Mouse (Mus musculus) right cerebral cortex, postnatal 25 days (tissue): ENCODE data around the gene Osbpl6.
A peak's percentile ranks its signal among the peaks of the same experiment; 100 is the strongest.

Source experiments
- DNase-seq: peaks from one replicate; pipeline ENCODE4 v3.0.0; 2022

The Osbpl6 gene

DNA sequence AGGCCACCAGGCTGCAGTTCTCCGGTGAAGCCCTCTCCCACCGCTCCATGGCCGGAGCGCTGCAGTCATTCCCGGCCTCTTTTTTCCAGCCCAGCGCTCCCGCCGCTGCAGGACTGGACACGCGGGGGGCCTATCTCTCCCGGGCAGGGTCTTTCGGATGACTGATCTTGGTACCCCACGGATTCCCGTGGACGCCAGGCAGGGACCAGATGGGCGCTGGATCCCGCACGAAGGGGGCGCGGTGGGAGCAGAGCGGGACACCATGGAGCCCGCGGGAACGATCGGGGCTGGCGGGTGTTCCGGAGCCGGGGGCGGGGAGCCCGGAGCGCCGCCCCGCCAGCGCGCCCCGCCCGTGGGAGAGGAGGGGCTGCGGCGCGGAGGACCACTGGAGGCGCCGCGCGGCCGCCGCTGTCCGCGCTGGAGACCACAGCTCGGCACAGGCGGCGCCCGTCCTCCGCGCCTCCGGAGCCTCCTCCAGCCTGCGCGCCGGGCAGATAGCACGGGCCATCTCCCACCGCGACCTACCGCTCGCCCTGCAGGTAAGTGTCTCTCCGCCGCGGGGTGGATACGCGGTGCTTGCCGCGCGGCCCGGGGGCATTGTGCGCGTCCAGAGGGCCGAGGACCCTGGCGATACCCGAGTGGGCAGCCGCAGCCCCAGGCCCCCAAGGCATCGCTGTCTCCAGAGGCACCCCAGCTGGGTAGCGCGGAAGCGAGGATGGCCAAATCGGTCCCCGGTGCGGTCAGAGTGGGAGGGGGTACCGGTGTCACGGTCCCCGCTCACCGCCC lies at the start of gene Osbpl6:
Gene Osbpl6 (plus strand): TSS at position 358 of the 786 bp plus-strand sequence.
- DNase-seq, result peak; percentile 85

DNA sequence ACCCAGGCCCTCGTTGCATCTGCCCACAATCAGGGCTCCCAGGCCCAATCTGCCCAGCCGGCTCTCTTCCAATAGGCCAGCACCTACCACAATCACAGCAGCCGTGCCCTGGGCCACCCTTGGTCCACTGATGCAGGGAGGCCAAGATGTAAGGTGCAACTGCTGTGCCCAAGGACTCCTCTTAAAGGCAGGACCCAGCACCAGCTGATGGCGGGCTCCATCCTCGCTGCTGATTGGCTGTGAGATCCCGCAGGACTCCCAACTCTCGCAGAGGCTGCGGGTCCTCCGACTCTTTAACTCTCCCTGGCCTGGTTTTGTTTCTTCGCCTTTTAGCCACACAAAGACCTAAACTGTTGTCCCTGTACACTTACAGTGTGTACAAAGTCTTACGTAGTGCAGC lies 46.1 kb upstream of the Osbpl6 start, which contains the start of gene Cyct:
Gene Cyct (minus strand): TSS at position 225 of the 400 bp plus-strand sequence.
- no peak for DNase-seq

DNA sequence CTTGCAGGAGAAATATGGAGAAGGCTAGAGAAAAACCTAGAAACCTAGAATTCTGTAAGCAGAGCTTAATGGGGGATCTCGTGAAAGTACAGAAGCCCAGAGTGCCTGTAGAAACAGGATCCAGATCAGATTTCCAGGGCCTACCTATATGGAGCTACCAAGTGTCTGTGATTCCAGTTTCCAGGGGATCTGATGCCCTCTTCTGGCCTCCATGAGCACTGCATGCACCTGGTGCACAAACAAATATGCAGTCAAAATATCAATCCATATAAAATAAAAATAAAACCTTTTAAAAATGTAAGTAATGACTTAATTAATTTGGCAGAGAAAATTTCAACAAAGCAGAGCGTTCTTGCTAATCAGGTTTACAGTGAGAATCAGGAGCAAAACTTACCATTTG lies 44.2 kb upstream of the Osbpl6 start:
- DNase-seq, result no peak

DNA sequence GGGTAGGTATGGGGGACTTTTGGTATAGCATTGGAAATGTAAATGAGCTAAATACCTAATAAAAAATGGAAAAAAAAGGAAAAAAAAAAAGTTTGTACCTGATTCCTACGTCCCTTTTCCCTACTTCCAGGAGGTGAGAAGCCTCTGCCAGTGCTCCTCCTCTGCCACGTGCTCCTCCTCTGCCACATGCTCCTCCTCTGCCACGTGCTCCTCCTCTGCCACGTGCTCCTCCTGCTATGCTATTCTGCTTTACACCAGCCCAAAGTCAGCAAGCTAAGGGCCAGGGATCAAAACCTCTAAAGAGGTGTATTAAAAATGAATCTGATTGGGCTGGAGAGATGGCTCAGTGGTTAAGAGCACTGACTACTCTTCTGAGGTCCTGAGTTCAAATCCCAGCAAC lies 40.5 kb upstream of the Osbpl6 start:
- DNase-seq, result no peak

DNA sequence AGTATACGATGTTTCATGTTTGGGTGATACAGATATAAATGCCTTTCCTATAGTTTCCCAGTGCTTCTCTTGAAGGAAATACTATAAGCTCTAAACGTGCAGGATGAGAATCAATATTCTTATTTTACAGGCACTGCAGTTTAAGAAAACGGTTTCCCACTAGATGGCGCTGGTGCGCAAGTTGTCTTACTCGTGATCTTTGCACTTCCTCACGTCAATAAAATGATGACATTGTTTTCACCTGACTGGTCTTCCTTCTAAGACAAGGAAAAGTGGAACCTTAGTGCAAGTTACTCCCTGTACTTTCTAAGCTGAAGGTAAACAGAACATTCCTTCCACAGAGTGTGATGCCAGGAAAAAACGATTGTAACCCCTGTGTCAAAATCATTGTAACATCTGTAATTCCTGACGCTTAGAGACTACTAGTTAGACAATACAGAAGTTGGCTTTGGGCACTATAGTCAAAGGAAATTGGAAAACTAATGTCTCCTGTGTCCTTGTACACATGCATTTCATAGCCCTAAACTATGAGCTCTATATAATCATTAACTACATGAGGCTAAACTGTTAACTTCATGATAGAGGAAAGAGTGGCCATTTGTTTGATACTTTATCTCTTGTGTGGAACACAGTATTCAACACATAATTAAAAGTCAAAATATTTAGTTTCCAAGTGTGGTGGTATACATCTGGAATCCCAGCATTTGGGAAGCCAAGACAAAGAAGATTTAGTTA lies 39.0 kb upstream of the Osbpl6 start:
- peak; percentile 31 for DNase-seq

DNA sequence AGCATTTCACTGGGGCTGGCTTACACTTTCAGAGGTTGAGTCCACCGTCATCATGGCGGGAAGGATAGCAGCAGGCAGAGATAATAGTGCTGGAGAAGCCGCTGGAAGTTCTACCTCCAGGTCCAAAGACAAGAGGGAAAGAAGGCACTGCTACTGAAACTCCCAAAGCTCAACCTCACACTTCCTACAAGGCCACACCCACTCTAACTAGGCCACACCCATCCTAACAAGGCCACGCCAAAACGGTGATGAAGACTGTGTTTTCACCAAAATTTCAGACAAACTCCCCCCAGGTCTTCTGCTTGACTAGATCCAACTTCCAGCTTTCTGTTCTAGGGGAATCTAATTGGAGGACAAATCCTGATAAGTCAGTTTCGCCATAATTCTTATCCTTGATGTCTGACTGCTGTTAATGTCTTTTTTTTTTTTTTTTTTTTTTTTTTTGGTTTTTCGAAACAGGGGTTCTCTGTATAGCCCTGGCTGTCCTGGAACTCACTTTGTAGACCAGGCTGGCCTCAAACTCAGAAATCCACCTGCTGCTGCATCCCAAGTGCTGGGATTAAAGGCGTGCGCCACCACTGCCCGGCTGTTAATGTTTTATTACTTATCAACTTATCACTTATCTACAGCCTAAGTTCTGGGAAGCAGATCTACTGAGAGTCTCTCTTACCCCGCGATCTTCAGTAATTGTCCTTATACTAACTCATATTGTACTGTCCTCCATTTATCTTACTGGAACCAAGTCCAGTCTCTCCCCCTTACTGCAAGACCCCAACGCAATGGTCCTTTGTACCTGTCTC lies 37.2 kb upstream of the Osbpl6 start:
- no peak for DNase-seq

DNA sequence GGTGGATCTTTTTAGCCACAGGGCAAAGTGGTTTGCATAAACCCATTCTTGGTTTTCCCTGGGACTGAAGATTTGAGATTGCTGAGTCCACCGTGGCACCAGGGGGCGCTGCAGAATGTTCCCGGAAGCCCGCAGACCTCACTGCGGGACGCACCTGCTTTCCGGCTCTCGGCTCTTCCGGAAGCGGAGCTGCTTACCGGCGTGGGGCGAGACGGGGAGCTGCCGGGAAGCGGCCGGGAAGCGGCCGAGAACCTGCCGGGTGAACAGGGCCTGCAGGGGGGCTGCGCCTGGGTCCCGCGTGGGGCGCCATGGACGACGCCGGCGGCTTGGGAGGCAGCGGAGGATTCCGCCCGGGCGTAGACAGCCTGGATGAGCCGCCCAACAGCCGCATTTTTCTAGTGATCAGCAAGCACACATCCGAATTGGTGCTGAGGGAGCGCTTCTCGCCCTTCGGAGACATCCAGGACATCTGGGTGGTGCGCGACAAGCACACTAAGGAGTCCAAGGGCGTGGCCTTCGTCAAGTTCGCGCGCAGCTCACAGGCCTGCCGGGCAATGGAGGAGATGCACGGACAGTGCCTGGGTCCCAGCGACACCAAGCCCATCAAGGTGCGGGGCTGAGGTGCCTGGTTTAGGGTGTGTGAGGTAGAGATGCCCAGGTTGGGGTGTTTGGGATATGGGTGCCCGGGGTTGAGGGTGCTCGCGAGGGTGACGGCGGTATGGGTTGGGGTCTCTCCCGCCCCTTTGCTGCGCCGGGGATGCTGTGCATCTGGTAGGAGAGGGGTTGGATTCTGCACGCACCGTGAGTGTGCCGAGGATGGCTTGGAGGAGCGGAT lies 36.3 kb upstream of the Osbpl6 start, which contains the start of gene Rbm45:
Gene Rbm45 (plus strand): TSS at position 164 of the 835 bp plus-strand sequence.
- peak; percentile 88 for DNase-seq

DNA sequence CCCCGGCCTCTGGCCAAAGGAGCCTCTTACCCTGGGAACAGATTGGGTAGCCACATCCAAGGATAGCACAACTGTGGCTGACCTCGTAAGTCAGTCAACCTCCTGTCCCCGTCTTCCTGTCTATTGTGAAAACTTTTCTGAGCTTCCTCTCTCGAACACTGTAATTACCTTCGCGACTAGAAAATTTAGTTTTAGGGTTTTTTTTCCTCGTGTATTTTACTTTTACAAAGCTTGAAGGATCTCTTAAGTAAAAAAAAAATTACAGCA lies 35.7 kb upstream of the Osbpl6 start:
- no peak for DNase-seq

DNA sequence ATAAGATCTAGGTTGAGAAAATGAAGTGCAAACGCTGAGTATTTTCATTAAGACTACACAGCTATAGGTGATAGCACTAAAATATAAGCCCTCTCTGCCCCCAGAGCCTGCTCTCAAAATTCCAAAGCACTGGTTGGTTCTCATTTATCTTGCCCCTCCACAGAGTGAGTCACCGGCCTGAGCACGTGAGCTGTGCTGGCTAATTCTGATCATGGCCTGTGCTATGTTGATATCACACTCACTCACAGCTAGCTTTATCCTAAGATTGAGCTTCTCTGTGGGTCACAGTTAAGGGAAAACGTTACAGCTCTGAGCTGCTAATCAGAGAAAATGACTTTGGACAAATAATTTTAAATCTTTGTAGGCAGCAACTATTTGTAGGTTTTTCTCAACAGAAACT lies 34.1 kb upstream of the Osbpl6 start:
- no peak for DNase-seq

DNA sequence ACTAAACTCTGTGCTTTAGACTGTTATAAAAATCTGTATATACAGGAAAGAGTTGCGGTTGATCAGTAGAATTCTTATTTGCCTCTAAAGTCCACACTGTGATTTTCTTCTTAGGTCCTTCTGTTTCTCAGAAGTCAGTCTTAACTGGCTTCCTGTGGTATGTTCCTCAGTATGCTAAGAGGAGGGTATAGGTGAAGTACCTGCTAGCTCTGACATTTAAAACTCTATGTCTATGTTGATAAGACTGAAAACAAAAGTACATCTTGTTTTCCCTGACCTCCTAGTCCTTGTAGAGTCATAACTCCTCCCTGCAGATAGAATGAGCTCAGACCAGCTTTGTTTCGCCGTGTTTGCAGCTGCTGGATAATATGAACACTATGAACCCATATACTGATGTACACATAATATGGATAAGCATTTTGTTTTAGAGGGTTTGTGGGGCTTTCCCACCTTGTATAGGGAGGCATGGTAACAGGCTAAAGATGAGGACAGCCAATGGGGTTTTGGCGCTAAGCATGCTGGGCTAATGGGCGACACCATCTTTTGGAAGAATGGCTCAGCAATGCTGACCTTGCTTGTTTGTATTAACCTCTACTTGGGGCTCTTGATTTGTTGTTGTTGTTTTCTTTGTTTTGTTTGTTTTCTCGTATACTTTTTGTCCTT lies 31.6 kb upstream of the Osbpl6 start:
- DNase-seq, result no peak

DNA sequence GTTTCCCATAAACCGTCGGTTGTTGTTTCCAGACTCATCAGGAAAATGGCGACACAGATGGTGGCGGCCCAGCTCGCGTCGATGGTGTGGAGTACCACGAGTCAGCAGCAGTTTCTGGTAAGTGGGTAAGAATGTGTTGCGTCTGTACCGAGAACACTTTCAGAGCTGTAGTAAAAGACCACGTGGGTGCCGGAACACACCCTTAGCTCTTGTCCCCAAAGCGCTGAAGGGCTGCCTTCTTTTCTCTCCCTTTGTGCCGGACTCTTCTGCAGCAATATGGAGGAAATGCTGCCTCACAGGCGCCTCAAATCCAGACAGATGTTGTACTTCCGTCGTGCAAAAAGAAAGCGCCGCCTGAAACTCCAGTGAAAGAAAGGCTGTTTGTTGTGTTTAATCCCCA lies 27.7 kb upstream of the Osbpl6 start:
- no peak for DNase-seq

DNA sequence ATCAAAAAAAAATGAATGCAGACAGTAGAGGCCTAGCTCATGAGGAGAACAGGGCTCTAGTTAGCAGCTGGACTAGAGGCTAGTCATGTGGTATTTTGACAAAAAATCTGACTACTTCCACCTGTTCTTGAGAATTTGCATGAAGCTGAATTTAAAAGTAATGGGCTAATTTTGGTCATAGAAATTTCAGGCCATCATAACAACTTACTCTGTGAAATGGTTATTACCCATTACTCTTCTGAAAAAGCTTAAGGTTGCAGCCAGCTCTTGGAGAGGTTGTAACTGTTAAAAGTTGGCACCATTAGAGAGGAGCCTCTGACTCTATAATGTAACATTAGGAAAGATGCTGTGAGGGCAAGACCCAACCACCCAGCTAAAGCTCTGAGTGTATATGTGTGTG lies 19.8 kb upstream of the Osbpl6 start:
- DNase-seq, result no peak

DNA sequence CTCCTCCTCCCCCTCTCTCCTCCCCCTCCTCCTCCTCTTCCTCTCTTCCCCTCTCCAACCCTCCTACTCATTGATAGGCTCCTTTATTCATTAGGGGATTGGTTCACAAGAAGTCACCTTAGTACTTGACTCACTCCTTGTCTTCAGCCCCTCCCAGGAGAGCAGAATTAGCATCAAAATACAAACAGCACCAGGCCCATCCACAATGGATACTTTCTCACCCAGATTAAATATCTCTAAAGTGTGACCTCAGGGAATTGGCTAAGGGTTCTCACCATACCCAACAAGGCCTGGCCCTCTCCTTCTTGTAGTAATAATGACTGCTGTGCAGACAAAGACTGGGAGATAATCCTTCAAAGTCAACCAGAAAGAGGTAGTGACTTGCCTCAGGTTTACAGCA lies 6.1 kb upstream of the Osbpl6 start:
- DNase-seq, result no peak

DNA sequence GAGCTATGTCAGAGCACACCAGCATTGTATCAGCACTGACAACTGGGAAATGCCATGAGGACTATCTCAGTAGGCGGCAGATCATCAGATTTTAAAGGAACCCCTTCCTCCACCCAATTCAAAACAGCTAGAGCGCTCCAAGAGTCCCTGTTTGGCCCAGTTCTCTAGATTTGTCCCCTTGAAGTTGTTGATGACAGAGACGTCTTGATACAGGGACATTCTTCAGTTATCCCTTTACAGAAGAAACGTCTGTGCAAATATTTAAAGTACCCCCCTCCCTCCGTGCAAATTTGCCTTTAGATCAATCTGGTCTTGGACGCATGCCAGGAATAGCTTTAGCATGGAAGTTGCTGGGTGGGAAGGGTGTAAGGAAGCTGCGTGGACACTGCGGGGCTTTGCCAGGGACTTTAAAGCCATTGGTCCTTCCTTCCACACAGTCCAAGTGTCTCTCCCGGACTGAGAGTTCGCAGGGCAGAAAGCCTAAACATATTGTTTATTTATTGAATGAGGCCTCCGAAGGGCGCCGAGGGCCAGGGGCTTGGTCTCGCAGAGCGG lies 635 bp upstream of the Osbpl6 start:
- no peak for DNase-seq

DNA sequence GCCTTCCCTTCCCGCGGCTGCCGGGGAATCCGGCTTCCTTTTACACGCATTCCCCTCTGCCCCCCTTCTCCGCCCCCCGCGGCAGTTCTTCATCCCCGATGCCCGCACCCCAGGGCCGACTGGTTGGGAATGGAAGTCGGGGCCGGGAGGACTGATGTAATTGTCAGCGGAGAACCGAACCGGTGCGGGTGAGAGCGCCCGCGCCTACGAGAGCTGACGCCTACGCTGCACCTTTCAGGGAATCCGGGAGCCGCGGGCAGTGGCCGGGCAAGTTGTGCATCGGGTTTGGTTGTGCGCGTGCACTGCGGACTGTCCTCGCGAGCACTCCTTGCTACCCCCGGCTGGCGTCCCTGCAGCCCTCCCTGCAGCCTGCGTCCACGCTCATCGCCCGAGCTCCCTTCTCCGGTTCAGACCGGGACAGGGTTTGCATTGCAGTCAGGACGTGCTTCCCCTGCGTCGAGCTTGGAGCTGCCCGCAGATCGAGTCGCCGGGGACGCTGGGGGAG lies 681 bp downstream of the Osbpl6 start:
- DNase-seq, result peak; percentile 78

DNA sequence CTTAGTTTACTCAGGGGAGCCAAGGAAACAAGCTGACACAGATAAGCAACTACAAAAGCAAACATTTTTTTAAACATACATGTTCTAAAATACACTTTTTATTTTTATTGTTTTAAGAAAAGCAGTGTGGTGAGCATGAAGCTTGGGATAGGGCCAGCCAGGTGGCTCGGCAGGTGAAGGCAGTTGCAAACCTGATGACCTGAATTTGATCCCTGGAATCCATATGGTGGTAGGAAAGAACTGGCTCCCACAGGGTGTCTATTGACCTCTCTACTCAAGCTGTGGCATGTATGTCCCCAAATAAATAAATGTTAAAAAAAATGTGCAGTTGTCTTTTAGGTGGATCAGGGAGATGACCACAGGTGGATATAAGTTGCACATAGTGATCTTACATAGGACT lies 3.2 kb downstream of the Osbpl6 start:
- DNase-seq, result no peak

DNA sequence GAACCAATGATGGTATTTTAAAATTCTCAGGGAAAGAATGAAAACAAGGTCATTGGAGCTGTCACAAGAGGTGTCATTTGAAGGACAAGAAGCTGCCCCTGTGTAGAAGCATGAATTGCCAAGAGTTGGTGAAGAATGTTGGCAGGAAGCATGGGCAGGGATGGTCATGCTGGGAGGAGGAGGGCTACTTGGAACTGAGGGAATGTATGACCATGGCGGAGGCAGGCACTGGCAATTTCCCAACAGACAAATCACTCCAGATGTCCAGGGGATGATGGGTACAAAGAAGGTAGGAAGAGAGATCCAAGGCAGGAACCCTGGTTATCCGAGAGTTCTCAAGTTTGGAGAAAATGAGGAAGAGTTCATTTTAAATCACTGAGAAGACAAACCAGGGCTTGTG lies 3.7 kb downstream of the Osbpl6 start:
- DNase-seq, result no peak

DNA sequence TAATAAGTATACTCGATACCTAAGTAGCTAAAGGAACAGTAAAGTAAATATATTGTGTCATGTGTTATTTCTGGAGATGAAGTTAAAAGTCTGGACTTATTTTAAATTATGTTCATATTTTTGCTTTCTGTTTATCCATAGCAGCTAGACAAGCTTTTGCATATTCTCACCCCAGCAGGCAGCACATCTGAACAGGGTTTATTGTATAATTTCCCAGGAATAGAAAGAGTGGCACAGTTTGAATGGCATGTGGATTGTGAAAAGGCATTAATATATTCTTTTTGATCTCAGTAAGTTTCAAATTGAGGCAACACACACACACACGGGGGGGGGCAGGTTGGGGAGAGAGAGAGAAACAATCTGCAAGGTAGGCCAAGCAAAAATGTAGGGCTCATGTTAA lies 6.6 kb downstream of the Osbpl6 start:
- no peak for DNase-seq

DNA sequence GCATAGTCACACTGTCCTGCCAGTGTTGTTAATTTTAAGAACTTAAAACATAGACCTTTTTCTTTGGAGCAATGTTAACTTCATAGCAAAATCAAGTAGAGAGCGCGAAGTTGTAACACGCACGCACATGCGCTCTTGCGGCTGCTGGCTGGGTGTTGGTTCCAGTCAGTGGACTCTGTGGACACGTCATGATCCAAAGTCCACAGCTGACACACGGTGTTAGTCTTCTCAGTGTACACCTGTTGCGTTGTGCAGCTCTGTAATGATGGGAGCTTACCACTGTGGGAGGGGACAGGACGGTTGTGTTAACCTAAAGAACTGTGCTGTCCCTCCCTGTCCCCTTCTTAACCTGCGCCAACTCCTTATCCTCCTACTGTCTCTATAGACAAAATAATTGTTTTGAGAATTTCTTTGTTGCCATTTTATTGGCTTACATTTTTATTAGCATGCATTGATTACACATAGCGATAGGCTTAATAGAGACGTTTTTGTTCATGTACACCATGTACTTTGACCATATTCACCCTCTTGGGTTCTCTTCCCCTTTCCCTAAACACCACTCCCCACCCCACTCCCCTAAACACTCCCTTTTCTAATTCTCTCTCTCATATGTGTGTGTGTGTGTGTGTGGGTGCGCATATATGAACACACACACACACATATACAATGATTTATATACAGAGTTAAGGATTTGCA lies 11.3 kb downstream of the Osbpl6 start:
- DNase-seq, result no peak

DNA sequence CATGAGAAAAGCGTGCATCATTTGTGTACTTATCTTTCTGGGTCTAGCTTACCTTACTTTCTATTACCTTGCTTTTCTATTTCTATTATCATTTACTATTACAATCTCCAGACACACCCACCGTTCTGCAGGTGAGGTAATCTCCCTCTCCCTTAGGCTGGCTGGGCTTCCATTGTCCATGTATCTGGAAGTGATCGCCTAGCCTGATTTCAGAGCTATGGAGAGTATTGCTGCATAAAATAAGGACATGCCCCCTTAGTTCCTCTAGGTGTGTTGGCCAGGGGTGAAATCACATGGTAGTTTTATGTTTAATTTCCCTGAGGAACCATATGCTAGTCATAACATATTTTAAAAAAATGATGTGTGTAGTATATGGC lies 11.8 kb downstream of the Osbpl6 start:
- DNase-seq, result no peak

DNA sequence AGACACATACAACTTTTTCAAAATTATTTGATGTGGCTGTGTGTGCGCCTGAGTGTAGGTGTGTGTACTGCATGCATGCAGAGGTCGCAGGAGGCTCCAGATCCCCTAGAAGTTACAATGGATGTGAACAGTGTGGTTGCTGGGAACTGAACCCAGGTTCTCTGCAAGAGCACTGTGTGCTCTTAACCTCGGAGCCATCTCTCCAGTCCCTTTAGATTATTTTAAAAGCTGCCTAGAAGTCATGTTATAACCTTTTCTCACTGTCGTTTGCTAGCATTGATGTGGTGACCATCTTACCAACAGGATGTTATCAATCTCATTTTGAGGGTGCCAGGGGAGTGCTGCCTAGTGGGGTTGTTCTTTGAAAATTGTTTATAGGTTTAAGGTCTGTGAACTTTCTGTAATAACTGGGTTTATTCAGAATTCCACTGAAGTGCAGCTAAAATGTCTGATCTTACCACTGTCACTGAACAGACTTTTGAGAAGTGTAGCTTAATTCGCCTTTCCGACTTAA lies 15.2 kb downstream of the Osbpl6 start:
- no peak for DNase-seq
